Mouse (Mus musculus) bone marrow macrophage, adult 2 months (primary cell): ENCODE results near the gene 2210016F16Rik.

Source experiments
- CTCF ChIP-seq: IDR thresholded peaks from 2 replicates; pipeline ENCODE4 v1.5.1; 2012; ENCODE audit warnings: low read depth, mild to moderate bottlenecking, low read length, moderate library complexity
- POLR2A ChIP-seq: IDR thresholded peaks from 2 replicates; pipeline ENCODE4 v1.6.1; 2012; ENCODE audit warnings: mild to moderate bottlenecking, low read depth, low read length, borderline replicate concordance

- TF ChIP-seq POLR2A, result no peak
- no peak for TF ChIP-seq CTCF
Observed at GRCm38 (mm10) chr13:58402003-58402743, 17.1 kb upstream of the 2210016F16Rik start, which contains the start of gene Rmi1.
